Mouse (Mus musculus): Measurements from ENCODE around the gene Megf11.
A peak's percentile ranks its signal among the peaks of the same experiment; 100 is the strongest.

Megf11 gene

GRCm38 (mm10) chr9:64385511-64386465 lies at the start of gene Megf11:
TSS of gene Megf11 (plus strand) at chr9:64385626.
- no peak for DNase-seq (ENCODE audit: low spot score)

- DNase-seq (ENCODE audit: low spot score) = no peak
Observed at GRCm38 (mm10) chr9:64335825-64336224, 49.6 kb upstream of the Megf11 start.

- DNase-seq (ENCODE audit: low spot score) = no peak
Observed at GRCm38 (mm10) chr9:64339361-64339760, 46.1 kb upstream of the Megf11 start.

- DNase-seq (ENCODE audit: low spot score) = peak; percentile 32
Observed at GRCm38 (mm10) chr9:64340351-64341253, 44.8 kb upstream of the Megf11 start.

- DNase-seq (ENCODE audit: low spot score) = no peak
Observed at GRCm38 (mm10) chr9:64341254-64341566, 44.2 kb upstream of the Megf11 start, which contains the start of gene Dis3l. TSS of gene Dis3l (minus strand) at chr9:64341288.

GRCm38 (mm10) chr9:64341671-64342070 lies 43.8 kb upstream of the Megf11 start:
- no peak for DNase-seq (ENCODE audit: low spot score)

- DNase-seq (ENCODE audit: low spot score) = no peak
Observed at GRCm38 (mm10) chr9:64343656-64344055, 41.8 kb upstream of the Megf11 start.

GRCm38 (mm10) chr9:64345931-64346330 lies 39.5 kb upstream of the Megf11 start:
- DNase-seq (ENCODE audit: low spot score) = no peak

GRCm38 (mm10) chr9:64347377-64347776 lies 38.0 kb upstream of the Megf11 start:
- DNase-seq (ENCODE audit: low spot score) = no peak

GRCm38 (mm10) chr9:64349490-64349889 lies 35.9 kb upstream of the Megf11 start:
- no peak for DNase-seq (ENCODE audit: low spot score)

GRCm38 (mm10) chr9:64351191-64351590 lies 34.2 kb upstream of the Megf11 start:
- DNase-seq (ENCODE audit: low spot score) = no peak

- DNase-seq (ENCODE audit: low spot score) = no peak
Observed at GRCm38 (mm10) chr9:64355627-64356026, 29.8 kb upstream of the Megf11 start.

GRCm38 (mm10) chr9:64361231-64361950 lies 24.0 kb upstream of the Megf11 start:
- no peak for DNase-seq (ENCODE audit: low spot score)

GRCm38 (mm10) chr9:64369871-64370270 lies 15.6 kb upstream of the Megf11 start:
- no peak for DNase-seq (ENCODE audit: low spot score)

- DNase-seq (ENCODE audit: low spot score) = no peak
Observed at GRCm38 (mm10) chr9:64371305-64371819, 14.1 kb upstream of the Megf11 start.

GRCm38 (mm10) chr9:64376380-64376779 lies 9.0 kb upstream of the Megf11 start:
- DNase-seq (ENCODE audit: low spot score) = no peak

- no peak for DNase-seq (ENCODE audit: low spot score)
Observed at GRCm38 (mm10) chr9:64383021-64383788, 2.2 kb upstream of the Megf11 start.

GRCm38 (mm10) chr9:64386466-64387211 lies 1.2 kb downstream of the Megf11 start:
- no peak for DNase-seq (ENCODE audit: low spot score)

- no peak for DNase-seq (ENCODE audit: low spot score)
Observed at GRCm38 (mm10) chr9:64389576-64390292, 4.3 kb downstream of the Megf11 start.
